Mouse (Mus musculus) left cerebral cortex, postnatal 10 days (tissue): ENCODE measurements around the gene Hecw1. TPM values are rescaled to one million over a fixed set of nuclear protein-coding genes. Genes with fewer than 3 reads are reported as not detected.
A peak's percentile ranks its signal among the peaks of the same experiment; 100 is the strongest.
"Not testable (repeated sequence)": the region's sequence is repeated elsewhere in the genome, so short reads cannot be mapped to it uniquely, and the experiment has no call there.

Source experiments
- DNase-seq, 2 experiments: peaks; one replicate each; pipeline ENCODE4 v3.0.0; 2021 to 2022; ENCODE audit warnings: low spot score in 2 of 2, mixed read lengths in 1 of 2; ENCODE audit errors: extremely low spot score in 1 of 2
- intact Hi-C: fragments of 180-260 bp; cut with DNase I; formaldehyde crosslinking; loops from one replicate; pipeline ENCODE4 v1.15.1; 2025
- total RNA-seq, 2 experiments: library from RNA; stranded (reverse); gene quantifications; 2 replicates each; pipeline ENCODE4 v1.2.3; 2021

Hecw1 gene
- total RNA-seq, 2 experiments from 2014 or later: 143 to 159 TPM

GRCm38 (mm10) chr13:14428845-14429553 lies 94.0 kb downstream of the Hecw1 start:
- DNase-seq: no peak
- intact Hi-C loops: no loop called here

- intact Hi-C loops: no loop called here
- DNase-seq: peak in 1 of 2 experiments; percentile 27
These were observed 98.2 kb downstream of the Hecw1 start for GRCm38 (mm10) chr13:14424836-14425235.

- DNase-seq: no peak
These were observed 109.6 kb downstream of the Hecw1 start for GRCm38 (mm10) chr13:14413405-14413804.

GRCm38 (mm10) chr13:14374470-14374869 lies 148.6 kb downstream of the Hecw1 start:
- intact Hi-C loops: loop anchor here (10.0 kb wide), 1 partner anchor 140 kb away; no protein-coding TSS in a partner anchor

More at GRCm38 (mm10) chr13:14413405-14413804, 109.6 kb downstream of the Hecw1 start:
- intact Hi-C loops: no loop called here

GRCm38 (mm10) chr13:14365546-14365945 lies 157.5 kb downstream of the Hecw1 start:
- DNase-seq: peak in 1 of 2 experiments; percentile 21
- intact Hi-C loops: no loop called here

More at GRCm38 (mm10) chr13:14374470-14374869, 148.6 kb downstream of the Hecw1 start:
- DNase-seq: no peak

GRCm38 (mm10) chr13:14327252-14327651 lies 195.8 kb downstream of the Hecw1 start:
- intact Hi-C loops: no loop called here

GRCm38 (mm10) chr13:14306617-14307016 lies 216.4 kb downstream of the Hecw1 start:
- no peak for DNase-seq
- intact Hi-C loops: no loop called here

More at GRCm38 (mm10) chr13:14327252-14327651, 195.8 kb downstream of the Hecw1 start:
- no peak for DNase-seq

GRCm38 (mm10) chr13:14304103-14304502 lies 218.9 kb downstream of the Hecw1 start:
- intact Hi-C loops: no loop called here
- DNase-seq: no peak

GRCm38 (mm10) chr13:14302921-14303320 lies 220.1 kb downstream of the Hecw1 start:
- no peak for DNase-seq
- intact Hi-C loops: no loop called here

- no peak for DNase-seq
- intact Hi-C loops: no loop called here
These were observed 233.0 kb downstream of the Hecw1 start for GRCm38 (mm10) chr13:14290016-14290415.

- intact Hi-C loops: no loop called here
These were observed 251.6 kb downstream of the Hecw1 start for GRCm38 (mm10) chr13:14271476-14271875.

GRCm38 (mm10) chr13:14260939-14261338 lies 262.1 kb downstream of the Hecw1 start:
- intact Hi-C loops, DNase-seq: not testable (repeated sequence)

More at GRCm38 (mm10) chr13:14271476-14271875, 251.6 kb downstream of the Hecw1 start:
- DNase-seq: no peak

- intact Hi-C loops: no loop called here
- DNase-seq: no peak
These were observed 277.1 kb downstream of the Hecw1 start for GRCm38 (mm10) chr13:14245946-14246345.

GRCm38 (mm10) chr13:14179669-14180068 lies 343.4 kb downstream of the Hecw1 start:
- no peak for DNase-seq
- intact Hi-C loops: no loop called here

GRCm38 (mm10) chr13:14177989-14178388 lies 345.0 kb downstream of the Hecw1 start:
- DNase-seq: no peak
- intact Hi-C loops: no loop called here

Other genes starting within 250 kb of the Hecw1 start
- gene Mrpl32, start 89.9 kb upstream of the Hecw1 start, total RNA-seq: 10 to 100 TPM; 28.6 to 30.5 TPM
- gene Psma2, start 90.0 kb upstream of the Hecw1 start, total RNA-seq: 10 to 100 TPM; 66.0 to 66.7 TPM
- gene AW209491, start 106.9 kb upstream of the Hecw1 start, total RNA-seq: 10 to 100 TPM; 20.2 to 21.1 TPM